Mouse (Mus musculus): ENCODE measurements around the gene Cuedc1. TPM values are rescaled to one million over a fixed set of nuclear protein-coding genes. Genes with fewer than 3 reads are reported as not detected.
"Not testable (repeated sequence)": the region's sequence is repeated elsewhere in the genome, so short reads cannot be mapped to it uniquely, and the experiment has no call there.

Gene Cuedc1
- polyA plus RNA-seq, 1 experiment = not detected

DNA sequence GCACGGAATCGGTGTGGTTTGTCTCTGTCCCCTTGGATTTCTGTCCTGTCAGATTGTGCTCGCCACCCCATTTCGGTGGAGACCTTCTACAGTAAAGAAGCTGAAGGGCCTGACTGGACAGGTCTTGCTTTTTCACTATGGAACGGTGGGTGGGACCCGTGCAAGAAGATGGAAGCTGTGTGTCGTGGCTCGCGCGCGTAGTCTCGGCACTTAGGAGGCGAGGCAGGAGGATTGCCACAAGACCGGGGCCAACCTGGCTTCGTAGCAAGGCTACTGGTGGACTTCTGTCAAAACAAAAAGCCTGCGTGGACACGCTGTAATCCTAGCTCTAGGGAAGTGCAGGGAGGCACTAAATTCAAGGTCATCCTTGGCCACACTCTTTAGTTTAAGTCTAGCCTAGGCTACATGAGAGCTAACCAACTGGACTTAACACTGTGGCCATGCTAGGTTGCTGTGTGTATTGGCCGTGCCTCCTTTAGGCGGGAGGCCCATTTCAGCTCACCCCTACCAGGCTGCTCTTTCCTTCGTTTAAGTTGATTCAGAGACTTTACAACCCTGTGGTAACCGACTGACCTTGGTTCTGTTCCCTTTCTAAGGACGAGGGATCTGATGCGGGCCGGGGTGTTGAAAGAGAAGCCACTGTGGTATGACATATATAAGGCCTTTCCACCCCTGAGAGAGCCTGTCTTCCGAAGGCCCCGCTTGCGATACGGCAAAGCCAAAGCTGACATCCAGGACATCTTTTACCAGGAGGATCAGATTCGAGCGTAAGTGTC lies 106.9 kb downstream of the Cuedc1 start:
- 31% methylated on average over 30 of the region's 30 CpGs for WGBS
- TF ChIP-seq POLR2A (IDR thresholded peaks at IDR 0.05; ENCODE audit: insufficient read depth, low read depth, low read length) = no peak
- TF ChIP-seq CTCF (IDR thresholded peaks at IDR 0.05; ENCODE audit: insufficient read depth, low read depth, low read length) = no peak
- peaks cover 5% of the 10 kb centered on the region; the same call in 1 of the 2 replicates for H3K4me1 ChIP-seq (ENCODE audit: control insufficient read depth, insufficient read depth, low read length)

DNA sequence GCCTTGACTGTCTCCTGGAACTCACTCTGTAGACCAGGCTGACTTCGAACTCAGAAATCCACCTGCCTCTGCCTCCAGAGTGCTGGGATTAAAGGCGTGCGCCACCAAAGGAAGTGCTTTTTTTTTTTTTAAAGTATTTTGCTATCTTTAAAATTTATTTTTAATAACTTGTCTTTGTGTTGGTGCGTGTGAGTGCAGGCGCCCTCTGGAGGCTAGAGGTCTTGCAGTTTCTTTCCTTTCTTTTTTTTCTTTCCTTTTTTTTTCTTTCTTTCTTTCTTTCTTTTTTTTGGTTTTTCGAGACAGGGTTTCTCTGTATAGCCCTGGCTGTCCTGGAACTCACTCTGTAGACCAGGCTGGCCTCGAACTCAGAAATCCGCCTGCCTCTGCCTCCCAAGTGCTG lies 108.7 kb downstream of the Cuedc1 start:
- H3K4me1 ChIP-seq (ENCODE audit: control insufficient read depth, insufficient read depth, low read length); H3K27ac ChIP-seq (ENCODE audit: insufficient read depth, low read depth, low read length); H3K4me3 ChIP-seq (ENCODE audit: insufficient read depth, low read depth, low read length): not testable (repeated sequence)
- 74% methylated on average over 8 of the region's 8 CpGs for WGBS

More for the DNA sequence above, 106.9 kb downstream of the Cuedc1 start:
- Histone ChIP-seq H3K27ac (ENCODE audit: insufficient read depth, low read depth, low read length) (no peak overlapping the region; the same call in 1 of the 2 replicates), H3K4me3 (ENCODE audit: insufficient read depth, low read depth, low read length) (peak overlapping the region; percentile 77)

DNA sequence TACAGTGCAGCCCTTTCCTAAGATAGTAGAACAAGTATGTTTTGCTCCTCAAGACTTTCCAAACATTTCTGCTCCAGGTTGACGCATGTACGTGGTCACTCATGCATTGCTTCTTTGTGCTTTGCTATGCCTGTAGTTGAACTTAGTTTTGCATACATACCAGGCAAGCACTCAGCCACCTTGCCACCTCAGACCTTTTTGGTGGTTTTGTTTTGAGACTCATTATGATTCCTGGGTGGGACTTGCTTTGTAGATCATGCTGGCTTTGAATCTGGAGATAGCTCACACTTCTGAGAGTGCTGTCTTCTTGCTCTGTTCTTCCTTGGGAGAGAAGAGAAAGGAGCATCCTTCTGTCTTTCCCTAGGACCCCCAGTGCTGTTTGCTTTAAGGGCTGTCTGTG lies 109.8 kb downstream of the Cuedc1 start:
- 92% methylated on average over 2 of the region's 2 CpGs for WGBS
- no peak for TF ChIP-seq CTCF (IDR thresholded peaks at IDR 0.05; ENCODE audit: insufficient read depth, low read depth, low read length)
- no peak for TF ChIP-seq POLR2A (IDR thresholded peaks at IDR 0.05; ENCODE audit: insufficient read depth, low read depth, low read length)
- Histone ChIP-seq H3K27ac (ENCODE audit: insufficient read depth, low read depth, low read length) (no peak overlapping the region), H3K4me3 (ENCODE audit: insufficient read depth, low read depth, low read length) (no peak overlapping the region), H3K4me1 (ENCODE audit: control insufficient read depth, insufficient read depth, low read length) (peaks cover 5% of the 10 kb centered on the region; the same call in 1 of the 2 replicates)

DNA sequence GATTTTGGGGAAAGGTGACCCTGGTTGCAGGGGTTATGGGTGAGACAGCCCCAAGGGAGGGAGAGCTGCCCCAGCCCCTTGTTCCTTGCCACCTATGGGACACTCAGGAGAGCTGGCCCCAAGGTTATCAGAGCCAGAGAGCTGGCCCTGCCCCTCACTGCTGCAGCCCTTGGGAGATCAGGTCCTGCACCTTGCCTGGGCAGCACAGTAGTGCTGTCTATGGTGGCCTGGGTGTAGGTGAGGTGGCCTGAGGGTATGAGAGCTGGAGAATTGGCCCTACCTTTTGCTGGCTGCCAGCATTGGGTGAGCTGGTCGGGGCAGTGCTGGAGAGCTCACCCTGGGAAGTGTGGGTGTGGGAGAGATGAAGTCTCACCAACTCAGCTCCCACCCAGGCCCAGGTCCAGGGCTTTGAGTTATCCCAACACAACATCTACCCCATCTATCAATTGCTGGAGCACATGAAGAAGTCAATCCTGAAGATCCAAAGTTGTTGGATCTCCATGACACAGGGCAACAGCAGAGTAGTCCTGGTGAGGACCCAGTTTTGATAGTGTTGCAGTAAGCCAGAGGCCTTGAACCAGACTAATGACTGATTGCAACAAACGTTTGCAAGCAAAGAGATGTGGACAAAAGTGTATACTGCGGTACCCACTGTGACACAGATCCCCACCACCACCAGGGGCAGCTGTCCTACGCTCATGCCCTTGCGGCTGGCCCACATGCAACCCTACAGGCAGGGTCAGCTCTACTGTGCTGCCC lies 114.1 kb downstream of the Cuedc1 start:
- Histone ChIP-seq H3K27ac (ENCODE audit: insufficient read depth, low read depth, low read length) (no peak overlapping the region), H3K4me1 (ENCODE audit: control insufficient read depth, insufficient read depth, low read length) (peaks cover 9% of the 10 kb centered on the region), H3K4me3 (ENCODE audit: insufficient read depth, low read depth, low read length) (no peak overlapping the region)
- TF ChIP-seq CTCF (IDR thresholded peaks at IDR 0.05; ENCODE audit: insufficient read depth, low read depth, low read length) (no peak), POLR2A (IDR thresholded peaks at IDR 0.05; ENCODE audit: insufficient read depth, low read depth, low read length) (no peak)
- WGBS = 84% methylated on average over 5 of the region's 5 CpGs

DNA sequence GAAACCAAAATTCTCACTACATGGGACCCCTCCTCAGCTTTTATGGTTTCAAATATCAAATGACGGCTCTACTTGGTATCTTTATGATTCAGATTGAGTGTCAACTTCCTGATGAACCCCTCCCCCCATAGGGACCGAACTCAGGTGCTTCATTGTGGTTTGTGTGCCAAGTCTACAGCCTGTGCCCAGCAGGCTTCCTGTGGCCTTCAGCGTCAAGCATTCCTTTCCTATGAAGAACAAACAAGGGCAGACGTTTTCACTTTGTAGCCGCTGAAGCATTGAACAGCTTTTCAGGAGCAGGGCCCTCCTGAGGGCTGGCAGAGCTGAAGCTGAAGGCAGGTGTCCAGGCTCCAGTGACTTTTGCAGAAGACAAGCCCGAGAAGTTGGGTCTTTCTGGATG lies 115.9 kb downstream of the Cuedc1 start:
- no peak overlapping the region for H3K4me3 ChIP-seq (ENCODE audit: insufficient read depth, low read depth, low read length)
- WGBS = 61% methylated on average over 6 of the region's 6 CpGs
- H3K4me1 ChIP-seq (ENCODE audit: control insufficient read depth, insufficient read depth, low read length) = peaks cover 9% of the 10 kb centered on the region
- H3K27ac ChIP-seq (ENCODE audit: insufficient read depth, low read depth, low read length) = no peak overlapping the region
- no peak for TF ChIP-seq POLR2A (IDR thresholded peaks at IDR 0.05; ENCODE audit: insufficient read depth, low read depth, low read length)
- no peak for TF ChIP-seq CTCF (IDR thresholded peaks at IDR 0.05; ENCODE audit: insufficient read depth, low read depth, low read length)

DNA sequence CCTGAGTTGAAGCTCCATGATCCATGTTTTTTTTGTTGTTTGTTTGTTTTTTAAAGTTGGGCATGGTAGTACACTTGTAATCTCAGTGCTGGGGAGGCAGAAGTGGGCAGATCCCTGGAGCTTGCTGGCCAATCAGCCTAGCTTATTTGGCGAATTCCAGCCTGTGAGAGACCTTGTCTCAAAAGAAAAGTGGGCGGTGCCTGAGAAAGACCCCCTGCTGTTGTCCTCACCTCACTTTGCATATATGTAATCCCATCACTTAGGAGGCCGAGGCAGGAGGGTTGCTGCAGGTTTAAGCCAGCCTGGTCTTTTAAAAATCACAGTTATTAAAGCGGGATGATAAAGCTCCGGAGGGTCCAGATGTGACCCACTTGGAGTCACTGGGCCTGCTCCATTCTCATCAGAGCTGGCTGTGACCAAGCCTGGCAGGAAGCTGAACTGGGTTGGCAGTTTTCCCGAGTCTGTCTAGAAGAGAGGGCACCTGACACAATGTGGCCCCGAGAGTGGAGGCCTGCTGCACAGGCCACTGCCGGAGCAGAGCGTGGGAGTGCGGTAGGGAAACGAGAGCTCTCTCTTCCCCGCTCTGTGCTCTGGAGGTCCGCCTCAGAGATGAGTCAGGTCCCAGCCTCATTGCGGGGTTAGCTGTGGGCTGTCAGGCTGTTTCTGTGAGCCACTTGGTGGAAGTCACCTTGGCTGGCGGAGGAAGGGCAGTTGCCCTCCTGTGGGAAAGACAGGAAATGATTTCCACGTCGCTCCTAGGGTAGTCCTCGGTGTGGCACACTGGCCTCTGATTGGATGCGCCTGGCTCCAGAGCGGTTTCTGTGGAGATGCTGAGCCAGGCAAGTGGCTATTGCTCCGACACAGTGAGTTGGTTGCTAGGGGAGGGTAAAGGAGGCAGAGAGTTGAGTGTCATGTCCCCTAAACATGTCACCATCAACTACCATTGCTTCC lies 117.3 kb downstream of the Cuedc1 start:
- peak overlapping the region; percentile 61 for H3K27ac ChIP-seq (ENCODE audit: insufficient read depth, low read depth, low read length)
- 0 out of 2 replicates have a peak, but pooled peaks have one; percentile 17 for TF ChIP-seq CTCF (IDR thresholded peaks at IDR 0.05; ENCODE audit: insufficient read depth, low read depth, low read length)
- TF ChIP-seq POLR2A (IDR thresholded peaks at IDR 0.05; ENCODE audit: insufficient read depth, low read depth, low read length) = 0 out of 2 replicates have a peak, but pooled peaks have one; percentile 41
- peak overlapping the region; percentile 25 for H3K4me3 ChIP-seq (ENCODE audit: insufficient read depth, low read depth, low read length)
- H3K4me1 ChIP-seq (ENCODE audit: control insufficient read depth, insufficient read depth, low read length) = peaks cover 9% of the 10 kb centered on the region
- 27% methylated on average over 21 of the region's 21 CpGs for WGBS

DNA sequence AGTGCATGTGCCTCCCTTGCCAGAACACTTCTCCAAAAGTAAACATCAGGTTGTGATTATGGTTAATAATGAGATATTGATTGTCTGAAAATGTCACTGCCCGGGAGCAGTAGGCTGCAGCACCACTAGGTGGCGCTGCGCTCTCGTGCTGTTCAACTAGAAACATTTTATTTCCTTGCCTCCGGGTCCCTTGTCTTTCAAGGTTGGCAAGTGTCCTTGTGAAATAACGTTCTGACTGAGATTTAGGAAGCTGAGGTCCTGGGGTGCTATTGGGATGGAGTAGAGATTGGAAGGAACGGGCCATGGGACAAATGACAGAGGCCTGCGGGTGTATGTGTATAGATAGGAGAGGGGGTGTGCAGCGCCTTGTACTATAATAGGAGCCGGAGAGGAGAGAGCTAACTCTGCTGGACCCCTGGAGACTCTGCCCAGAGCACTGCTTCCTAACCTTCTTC lies 118.4 kb downstream of the Cuedc1 start:
- peak overlapping the region; percentile 61 for H3K27ac ChIP-seq (ENCODE audit: insufficient read depth, low read depth, low read length)
- peaks cover 9% of the 10 kb centered on the region for H3K4me1 ChIP-seq (ENCODE audit: control insufficient read depth, insufficient read depth, low read length)
- WGBS = 9% methylated on average over 10 of the region's 10 CpGs
- peak overlapping the region; percentile 25 for H3K4me3 ChIP-seq (ENCODE audit: insufficient read depth, low read depth, low read length)
- TF ChIP-seq CTCF (IDR thresholded peaks at IDR 0.05; ENCODE audit: insufficient read depth, low read depth, low read length) (peak; percentile 84), POLR2A (IDR thresholded peaks at IDR 0.05; ENCODE audit: insufficient read depth, low read depth, low read length) (no peak)

DNA sequence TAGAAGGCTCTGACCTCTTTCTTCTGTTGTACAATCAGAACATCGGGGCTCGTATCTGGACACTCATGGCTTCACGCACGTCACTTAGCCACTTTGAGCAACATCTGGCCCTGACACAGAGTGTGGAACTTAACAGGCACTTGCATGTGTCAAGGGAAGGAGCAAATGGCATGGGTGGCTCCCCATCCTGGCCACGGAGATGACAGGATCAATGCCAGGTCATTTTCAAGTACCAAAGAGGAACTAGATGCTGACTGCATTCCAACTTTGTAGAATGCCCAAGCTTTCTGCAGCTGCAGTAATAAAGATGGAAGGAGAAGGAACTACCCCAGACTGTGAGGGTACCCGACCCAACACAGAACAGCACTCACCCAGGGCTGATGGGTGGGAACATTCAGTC lies 120.3 kb downstream of the Cuedc1 start:
- no peak for TF ChIP-seq POLR2A (IDR thresholded peaks at IDR 0.05; ENCODE audit: insufficient read depth, low read depth, low read length)
- no peak for TF ChIP-seq CTCF (IDR thresholded peaks at IDR 0.05; ENCODE audit: insufficient read depth, low read depth, low read length)
- Histone ChIP-seq H3K4me3 (ENCODE audit: insufficient read depth, low read depth, low read length) (no peak overlapping the region), H3K4me1 (ENCODE audit: control insufficient read depth, insufficient read depth, low read length) (peaks cover 9% of the 10 kb centered on the region), H3K27ac (ENCODE audit: insufficient read depth, low read depth, low read length) (no peak overlapping the region)
- WGBS = 87% methylated on average over 6 of the region's 6 CpGs
